Comparison of ENCODE assay signal across 27 mouse cellular contexts in genomic region chr12:31314310-31314709, GRCm38 (mm10). TPM values are rescaled to one million over a fixed set of nuclear protein-coding genes. Genes with fewer than 3 reads are reported as not detected.
DNase-seq lines count a peak whose midpoint lies in the region; ATAC-seq lines count a peak whose summit lies in the region.
"Had no signal": no experiment of that assay in that cellular context is flagged by ENCODE, and none has a peak within 500 bp of the region (broad histone marks: within the 10 kb centered on the region; RNA-seq: fewer than 3 reads in every experiment).

No protein-coding gene starts in this region.

- H3K27ac ChIP-seq in heart, embryonic 10.5 days, result no peak overlapping the region
- H3K27ac ChIP-seq in heart, embryonic 13.5 days (replicated peaks), result peak overlapping the region; percentile 76
- H3K27ac ChIP-seq in heart, embryonic 16.5 days (ENCODE audit: low read length), result peak overlapping the region; percentile 85
- H3K27ac ChIP-seq: forebrain, embryonic 10.5 days; forebrain, embryonic 13.5 days; hindbrain, embryonic 14.5 days; hindbrain, postnatal 0 days had no signal

- ATAC-seq in heart, embryonic 13.5 days (ENCODE audit: extremely low read depth, insufficient number of reproducible peaks, low FRiP score, low TSS enrichment), result peak; percentile 66; the same call in 1 of the 2 replicates
- peak; percentile 64 for ATAC-seq in heart, embryonic 16.5 days (replicated peaks; ENCODE audit: extremely low read depth, insufficient read depth, low FRiP score)
- ATAC-seq: forebrain, embryonic 13.5 days; forebrain, embryonic 16.5 days; hindbrain, postnatal 0 days; inflammation-experienced regulatory T-cells, adult 6 months; intestine, embryonic 16.5 days; Patski had no signal

- intact Hi-C loops in heart, postnatal 36 days (cut with DNase I), result no loop called here

- H3K9me3 ChIP-seq in heart, embryonic 10.5 days, result no peaks in the 10 kb centered on the region
- H3K9me3 ChIP-seq in heart, embryonic 13.5 days, result 0 out of 2 replicates have a peak, but pooled peaks cover 5% of the 10 kb centered on the region
- H3K9me3 ChIP-seq in heart, embryonic 16.5 days (replicated peaks; ENCODE audit: control insufficient read depth, low read length), result 0 out of 2 replicates have a peak, but pooled peaks cover 3% of the 10 kb centered on the region
- H3K9me3 ChIP-seq: forebrain, embryonic 10.5 days; forebrain, embryonic 13.5 days; G1E had no signal

- H3K27me3 ChIP-seq in heart, embryonic 10.5 days (ENCODE audit: insufficient read depth, poor library complexity, severe bottlenecking), result no peaks in the 10 kb centered on the region
- no peaks in the 10 kb centered on the region for H3K27me3 ChIP-seq in heart, embryonic 13.5 days (replicated peaks)
- no peaks in the 10 kb centered on the region for H3K27me3 ChIP-seq in heart, embryonic 16.5 days (ENCODE audit: control insufficient read depth, insufficient read depth, low read length)
- H3K27me3 ChIP-seq: CH12.LX; forebrain, embryonic 13.5 days; Patski had no signal

- 57% methylated on average over 7 of the region's 7 CpGs for WGBS in heart, embryonic 10.5 days
- 43% methylated on average over 7 of the region's 7 CpGs for WGBS in heart, embryonic 13.5 days
- WGBS in heart, embryonic 16.5 days, result 49% methylated on average over 7 of the region's 7 CpGs

- H3K36me3 ChIP-seq in heart, embryonic 10.5 days, result peaks cover 98% of the 10 kb centered on the region
- H3K36me3 ChIP-seq in heart, embryonic 13.5 days, result peaks cover 100% of the 10 kb centered on the region
- H3K36me3 ChIP-seq in heart, embryonic 16.5 days (ENCODE audit: control insufficient read depth, insufficient read depth), result peaks cover 76% of the 10 kb centered on the region
- H3K36me3 ChIP-seq: G1E had no signal

- no peak overlapping the region for H3K9ac ChIP-seq in heart, embryonic 13.5 days
- H3K9ac ChIP-seq in heart, embryonic 16.5 days (ENCODE audit: low read length), result no peak overlapping the region
- H3K9ac ChIP-seq: forebrain, embryonic 13.5 days; hindbrain, embryonic 14.5 days had no signal

- peaks cover 19% of the 10 kb centered on the region; the same call in 1 of the 2 replicates for H3K4me1 ChIP-seq in heart, embryonic 10.5 days
- H3K4me1 ChIP-seq in heart, embryonic 13.5 days, result peaks cover 61% of the 10 kb centered on the region
- H3K4me1 ChIP-seq in heart, embryonic 16.5 days (ENCODE audit: control insufficient read depth, insufficient read depth, low read length), result peaks cover 37% of the 10 kb centered on the region

- peak; percentile 75 for DNase-seq in heart, embryonic 10.5 days (ENCODE audit: low spot score)
- no peak for DNase-seq in heart, adult 8-10 months (ENCODE audit: low spot score)
- no peak for DNase-seq in heart, postnatal 36 days
- DNase-seq in heart, adult 18-20 months, result no peak
- DNase-seq: adrenal gland, postnatal 10 days; adrenal gland, postnatal 36 days; B cell, adult 2 months; cerebellum, adult 18-20 months; cerebellum, adult 9-10 months; cerebellum, postnatal 14 days; gastrocnemius, postnatal 10 days; gastrocnemius, postnatal 36 days; kidney, adult 18-20 months; kidney, adult 9 months had no signal

- H3K4me2 ChIP-seq in heart, embryonic 13.5 days, result no peak overlapping the region
- H3K4me2 ChIP-seq in heart, embryonic 16.5 days (ENCODE audit: low read depth, low read length), result no peak overlapping the region
- H3K4me2 ChIP-seq: forebrain, embryonic 13.5 days; hindbrain, embryonic 14.5 days had no signal

- H3K4me3 ChIP-seq in heart, embryonic 10.5 days, result no peak overlapping the region
- H3K4me3 ChIP-seq in heart, embryonic 13.5 days, result no peak overlapping the region
- no peak overlapping the region for H3K4me3 ChIP-seq in heart, embryonic 16.5 days (ENCODE audit: low read length)
- H3K4me3 ChIP-seq: forebrain, embryonic 10.5 days; forebrain, embryonic 13.5 days had no signal

RNA-seq across cellular contexts. Expression of gene Dld, which starts 36.9 kb away (rescaled TPM):
- 166 and 209 TPM in 2 replicates for polyA plus RNA-seq in heart, embryonic 10.5 days (2016; fragmentation: Nextera tagmentation; extraction: Ambion mirVana)
- 100 to 1,000 TPM; 368 to 419 (median 398) TPM for total RNA-seq in heart, adult 8-10 months (2022)
- polyA plus RNA-seq in heart, embryonic 13.5 days (2015; fragmentation: Nextera tagmentation; extraction: Ambion mirVana), result 179 and 190 TPM in 2 replicates
- total RNA-seq in heart, postnatal 36 days (2021), result 100 to 1,000 TPM; 417 to 433 TPM
- polyA plus RNA-seq in heart, embryonic 16.5 days (2015; fragmentation: Nextera tagmentation; extraction: Ambion mirVana), result 246 and 263 TPM in 2 replicates
- 100 to 1,000 TPM; 445 to 463 TPM for total RNA-seq in heart, adult 18-20 months (2021)

RNA-seq across cellular contexts. Expression of gene Lamb1, which starts 49.3 kb away (rescaled TPM):
- 66.1 and 102 TPM in 2 replicates for polyA plus RNA-seq in heart, embryonic 10.5 days (2016; fragmentation: Nextera tagmentation; extraction: Ambion mirVana)
- 10 to 100 TPM; 44.0 to 51.1 (median 48.7) TPM for total RNA-seq in heart, adult 8-10 months (2022)
- polyA plus RNA-seq in heart, embryonic 13.5 days (2015; fragmentation: Nextera tagmentation; extraction: Ambion mirVana), result 90.6 and 91.3 TPM in 2 replicates
- total RNA-seq in heart, postnatal 36 days (2021), result 10 to 100 TPM; 75.8 to 81.2 TPM
- polyA plus RNA-seq in heart, embryonic 16.5 days (2015; fragmentation: Nextera tagmentation; extraction: Ambion mirVana), result 92.1 and 113 TPM in 2 replicates
- 10 to 100 TPM; 49.0 to 56.0 TPM for total RNA-seq in heart, adult 18-20 months (2021)
- total RNA-seq: granulocyte monocyte progenitor cell, adult 5-6 weeks had no signal
- polyA plus RNA-seq: G1E; inflammation-experienced regulatory T-cells, adult 6 months had no signal
